Mouse (Mus musculus): ENCODE measurements around the gene Ndufa6.
A peak's percentile ranks its signal among the peaks of the same experiment; 100 is the strongest.

Ndufa6 gene

GRCm38 (mm10) chr15:82341675-82342542 is 12.2 kb downstream of the Ndufa6 start:
- peak; percentile 66 to 78 for DNase-seq (ENCODE audit: low spot score in 2 of 2)

GRCm38 (mm10) chr15:82341036-82341501 is 13.1 kb downstream of the Ndufa6 start:
- peak; percentile 56 to 57 for DNase-seq (ENCODE audit: low spot score in 2 of 2)

GRCm38 (mm10) chr15:82340414-82341035 is 13.6 kb downstream of the Ndufa6 start:
- DNase-seq (ENCODE audit: low spot score in 2 of 2): peak in 1 of 2 experiments; percentile 27

GRCm38 (mm10) chr15:82339634-82340254 is 14.4 kb downstream of the Ndufa6 start:
- no peak for DNase-seq (ENCODE audit: low spot score in 2 of 2)

GRCm38 (mm10) chr15:82339150-82339549 is 15.0 kb downstream of the Ndufa6 start:
- DNase-seq (ENCODE audit: low spot score in 2 of 2): peak in 1 of 2 experiments; percentile 18

DNA sequence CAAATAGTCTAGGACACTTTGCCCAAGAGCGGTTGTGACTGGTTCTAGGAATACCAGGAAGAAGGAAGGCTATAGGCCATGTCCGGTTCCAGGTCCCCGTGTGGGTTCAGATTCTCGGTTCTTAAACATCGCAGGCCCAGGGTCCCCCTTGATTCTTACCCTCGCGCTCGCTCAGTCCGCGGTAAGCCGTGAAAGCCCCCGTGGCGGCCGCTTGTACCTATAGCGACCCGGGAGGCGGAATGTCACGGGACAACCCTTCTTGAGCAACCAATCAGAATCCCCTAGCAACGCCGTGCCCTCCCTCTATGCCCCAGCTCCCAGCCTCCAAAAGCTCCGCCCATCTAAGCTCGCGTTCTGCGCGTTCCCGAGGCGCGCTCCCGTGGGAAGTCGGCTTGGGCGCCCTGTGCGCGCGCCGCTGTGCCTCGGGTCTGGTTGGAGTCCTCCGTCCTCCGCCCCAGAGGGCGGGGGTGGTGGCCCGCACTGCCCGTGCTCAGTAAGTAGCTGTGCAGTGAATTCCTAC is 15.5 kb downstream of the Ndufa6 start, which contains the start of the genes Naga, Pheta2 and Smdt1:
Gene Naga (minus strand): TSS at position 333 of the 520 bp plus-strand sequence.
Gene Pheta2 (plus strand): TSS at position 350 of the 520 bp plus-strand sequence.
Gene Smdt1 (plus strand): TSS at position 367 of the 520 bp plus-strand sequence.
- DNase-seq (ENCODE audit: low spot score in 2 of 2): peak; percentile 93 to 96

DNA sequence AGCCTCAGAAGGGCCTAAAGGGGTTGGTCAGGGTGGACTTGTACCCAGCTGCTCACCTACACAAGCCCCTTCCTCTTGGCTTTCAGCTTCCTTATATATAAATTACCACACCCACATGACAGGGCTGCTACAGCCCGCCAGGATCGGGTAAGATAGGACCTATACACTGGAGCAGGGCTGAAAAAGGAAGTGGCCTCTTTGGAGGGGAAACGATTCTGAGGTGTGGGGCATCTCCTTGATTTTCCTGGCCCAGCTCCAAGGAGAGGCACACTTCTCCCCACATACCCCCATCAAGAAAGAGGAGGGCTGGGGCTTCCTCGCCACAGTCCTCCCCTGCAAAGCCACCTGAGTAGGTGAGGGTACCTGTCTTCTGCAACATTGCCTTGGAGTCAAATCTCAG is 16.2 kb downstream of the Ndufa6 start:
- DNase-seq (ENCODE audit: low spot score in 2 of 2): peak in 1 of 2 experiments; percentile 38

- no peak for DNase-seq (ENCODE audit: low spot score in 2 of 2)
Observed at GRCm38 (mm10) chr15:82336629-82337028, 17.5 kb downstream of the Ndufa6 start.

- DNase-seq (ENCODE audit: low spot score in 2 of 2): no peak
Observed at GRCm38 (mm10) chr15:82335194-82335593, 18.9 kb downstream of the Ndufa6 start.

DNA sequence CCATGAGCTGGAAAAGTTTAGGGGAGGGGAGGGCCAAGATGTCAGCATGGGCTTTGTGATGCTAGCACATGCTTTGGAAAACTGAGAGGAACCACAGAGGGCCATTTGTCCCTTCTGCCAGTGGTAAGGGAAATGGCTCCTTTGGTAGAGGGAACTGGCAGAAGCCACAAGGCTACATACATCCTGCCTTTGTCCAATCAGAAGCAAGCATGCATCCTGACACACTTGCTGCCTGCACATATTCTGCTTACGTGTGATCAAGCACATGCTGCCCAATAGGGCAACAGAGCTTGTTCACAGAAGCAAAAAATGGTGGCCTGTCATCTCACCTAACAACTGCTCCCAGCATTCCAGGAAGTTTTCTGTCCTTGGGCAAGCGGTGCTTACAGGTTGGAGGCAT is 28.7 kb downstream of the Ndufa6 start:
- no peak for DNase-seq (ENCODE audit: low spot score in 2 of 2)

DNA sequence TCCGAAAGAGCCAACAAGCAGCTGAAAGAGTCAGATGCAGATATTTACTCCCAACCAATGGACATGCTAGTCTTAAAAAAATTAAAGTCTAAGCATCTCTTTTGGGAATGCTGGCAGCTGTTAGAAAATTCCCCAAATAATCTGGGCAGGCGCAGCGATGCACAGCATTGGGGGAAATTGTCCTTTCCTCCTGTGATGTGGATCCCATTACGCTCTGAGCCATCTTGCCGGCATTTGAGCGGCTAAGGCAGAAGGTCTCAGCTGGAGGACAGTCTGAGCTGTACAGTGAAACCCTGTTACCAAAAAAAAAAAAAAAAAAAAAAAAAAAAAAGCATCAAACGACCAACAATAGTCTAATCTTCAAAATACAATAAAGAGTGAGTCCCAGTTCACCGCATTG is 31.9 kb downstream of the Ndufa6 start:
- DNase-seq (ENCODE audit: low spot score in 2 of 2): no peak

DNA sequence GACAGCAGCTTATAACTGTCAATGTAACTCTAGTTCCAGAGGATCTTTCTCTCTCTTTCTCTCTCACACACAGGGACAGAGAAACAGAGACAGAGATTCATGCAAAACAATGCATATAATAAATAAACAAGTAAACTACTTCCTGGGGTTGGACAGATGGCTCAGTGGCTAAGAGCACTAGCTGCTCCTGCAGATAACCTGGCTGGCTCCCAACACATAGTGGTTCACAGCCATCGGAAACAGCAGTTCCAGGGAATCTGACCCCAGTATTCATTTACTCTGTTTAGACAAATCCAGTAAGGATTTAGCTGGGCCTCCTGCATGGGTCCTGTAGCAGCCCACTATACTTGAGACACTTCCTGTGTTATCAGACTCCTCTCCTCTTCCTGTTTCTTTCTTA is 34.5 kb downstream of the Ndufa6 start:
- DNase-seq (ENCODE audit: low spot score in 2 of 2): no peak

DNA sequence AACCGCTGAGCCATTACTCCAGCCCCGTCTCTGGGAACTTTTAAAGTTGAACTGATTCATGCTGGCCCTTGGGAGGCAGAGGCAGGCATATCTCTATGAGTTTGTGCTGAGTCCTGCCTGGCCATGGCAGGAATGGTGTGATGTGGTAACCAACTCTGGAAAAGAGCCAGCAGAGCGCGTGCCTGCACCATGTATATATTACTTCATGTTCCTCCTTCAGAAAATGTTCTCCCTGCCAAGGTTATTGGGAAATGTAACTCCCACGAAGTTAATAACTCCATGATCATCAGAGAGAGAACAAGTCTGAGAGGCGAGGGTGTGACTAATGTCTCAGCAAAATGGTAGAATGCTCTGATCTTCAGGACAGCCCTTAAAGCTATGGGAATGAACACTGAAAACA is 36.3 kb downstream of the Ndufa6 start:
- no peak for DNase-seq (ENCODE audit: low spot score in 2 of 2)

GRCm38 (mm10) chr15:82308416-82308815 is 45.7 kb downstream of the Ndufa6 start:
- no peak for DNase-seq (ENCODE audit: low spot score in 2 of 2)

- no peak for DNase-seq (ENCODE audit: low spot score in 2 of 2)
Observed at GRCm38 (mm10) chr15:82307107-82307506, 47.0 kb downstream of the Ndufa6 start.

All from spleen, postnatal 36 days (tissue).